Mouse (Mus musculus) gastrocnemius, adult 18-20 months (tissue): ENCODE data around the gene Drd5. TPM values are rescaled to one million over a fixed set of nuclear protein-coding genes. Genes with fewer than 3 reads are reported as not detected.
A peak's percentile ranks its signal among the peaks of the same experiment; 100 is the strongest.

Experiments
- DNase-seq: peaks from one replicate; pipeline ENCODE4 v3.0.0; 2021; ENCODE audit warnings: low spot score
- total RNA-seq, 2 experiments: library from RNA; stranded (reverse); gene quantifications; 2 replicates each; pipeline ENCODE4 v1.2.3; 2021

The Drd5 gene
- total RNA-seq, 2 experiments from 2014 or later, result not detected

- DNase-seq, result no peak
Measured at GRCm38 (mm10) chr5:38350351-38350929, 31.3 kb downstream of the Drd5 start.

- no peak for DNase-seq
Measured at GRCm38 (mm10) chr5:38356927-38357326, 37.8 kb downstream of the Drd5 start.

GRCm38 (mm10) chr5:38359716-38360115 is 40.5 kb downstream of the Drd5 start:
- no peak for DNase-seq

DNA sequence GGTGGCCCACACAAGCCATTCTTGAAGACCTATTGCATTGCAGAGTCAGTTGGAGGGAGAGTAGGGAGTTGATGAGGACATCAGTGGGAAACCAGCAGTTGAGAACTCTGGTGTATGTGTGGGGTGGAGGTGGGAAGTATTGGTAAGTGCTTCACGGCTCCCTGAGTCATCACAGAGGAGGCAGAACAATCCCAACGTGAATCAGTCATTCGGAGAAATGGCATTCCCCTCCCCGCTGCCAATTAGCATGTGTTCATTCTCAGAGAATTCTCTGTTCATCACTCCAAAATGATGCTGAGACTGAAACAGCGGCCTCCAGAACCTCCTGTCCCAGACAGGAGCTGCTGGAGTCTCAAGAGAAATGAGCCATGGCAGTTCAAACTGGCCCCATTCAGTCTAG is 45.2 kb downstream of the Drd5 start:
- DNase-seq, result no peak

DNA sequence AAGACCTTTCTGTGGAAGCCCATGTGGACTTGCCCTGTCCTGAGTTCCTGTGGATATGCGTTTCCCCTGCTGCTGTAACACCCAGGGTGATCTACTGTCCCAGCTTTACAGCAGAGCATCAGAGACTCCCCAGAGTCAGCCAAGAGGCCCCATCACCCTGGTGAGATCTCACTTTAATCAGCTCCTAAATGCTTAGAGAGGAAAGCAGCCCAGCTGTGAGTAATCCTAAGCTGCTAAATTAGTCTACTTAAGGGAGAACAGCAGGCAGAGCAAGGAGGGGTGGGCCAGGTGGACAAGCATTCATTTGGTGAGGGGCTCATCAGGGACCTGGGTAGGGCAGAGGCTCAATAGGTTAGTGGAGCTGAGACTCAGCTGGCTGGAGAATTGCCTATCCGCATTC is 46.4 kb downstream of the Drd5 start:
- DNase-seq, result no peak

DNA sequence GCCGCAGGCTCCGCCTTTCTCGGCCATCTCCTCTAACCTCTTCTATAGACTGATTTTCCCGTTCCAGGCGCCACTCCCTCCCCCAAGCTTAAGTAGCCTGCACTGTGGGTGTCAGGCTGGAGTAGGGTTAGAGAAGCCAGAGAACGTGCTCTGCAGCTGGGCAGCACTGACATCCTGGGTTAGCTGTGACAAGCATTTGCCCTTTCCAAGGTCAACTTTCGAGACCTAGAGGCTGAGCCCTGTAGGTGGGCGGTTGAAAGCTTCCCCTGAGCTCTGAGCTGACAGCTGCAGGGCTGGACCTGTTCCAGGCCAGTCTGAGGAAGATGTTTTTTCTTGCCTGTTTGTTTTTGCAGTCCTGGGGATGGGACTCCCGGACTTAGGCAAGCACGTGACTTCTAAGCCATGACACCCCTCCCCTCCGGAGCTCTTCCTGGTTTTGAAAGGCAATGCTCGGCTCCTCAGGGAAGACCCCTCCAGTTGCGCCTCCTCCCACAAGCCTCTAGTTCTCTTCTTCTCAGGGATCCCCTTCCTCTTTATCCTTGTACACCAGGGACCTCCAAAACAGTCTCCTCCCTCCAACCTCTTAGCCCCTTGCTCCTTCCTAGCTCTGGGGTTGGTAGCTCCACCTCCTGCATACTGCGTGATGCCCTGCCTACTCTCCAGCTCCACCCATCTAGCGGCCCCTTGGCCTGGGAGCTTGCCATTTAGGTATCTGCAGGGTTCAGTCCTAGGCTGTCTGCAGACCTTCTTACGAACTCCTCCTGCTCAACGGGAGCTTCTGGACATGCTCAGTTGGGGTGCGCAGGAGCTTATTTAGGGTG is 47.7 kb downstream of the Drd5 start:
- peak; percentile 5 for DNase-seq

GRCm38 (mm10) chr5:38371308-38371707 is 52.1 kb downstream of the Drd5 start:
- no peak for DNase-seq

Other genes starting within 250 kb of the Drd5 start
- 1 to 10 TPM; 1.2 to 2.1 TPM for gene Nsg1, start 159.5 kb upstream of the Drd5 start, total RNA-seq
- gene Zbtb49, start 98.9 kb upstream of the Drd5 start, total RNA-seq, result 1 to 10 TPM; 1.9 to 3.1 TPM
- gene Lyar, start 98.9 kb upstream of the Drd5 start, total RNA-seq, result 10 to 100 TPM; 21.3 to 22.0 TPM
- 1 to 10 TPM; 6.4 to 7.8 TPM for gene Tmem128, start 59.2 kb upstream of the Drd5 start, total RNA-seq
- gene Otop1, start 43.4 kb upstream of the Drd5 start, total RNA-seq, result under 1 TPM; 0.27 to 0.71 TPM
- gene Slc2a9, start 183.8 kb downstream of the Drd5 start, total RNA-seq, result under 1 TPM; 0.27 to 0.33 TPM
- 10 to 100 TPM; 38.3 to 70.3 TPM for gene Wdr1, start 243.9 kb downstream of the Drd5 start, total RNA-seq